Mouse (Mus musculus): ENCODE data around the gene Fcf1. TPM values are rescaled to one million over a fixed set of nuclear protein-coding genes. Genes with fewer than 3 reads are reported as not detected.

The Fcf1 gene
- polyA plus RNA-seq, 1 experiment from 2014 or later: 118 TPM

DNA sequence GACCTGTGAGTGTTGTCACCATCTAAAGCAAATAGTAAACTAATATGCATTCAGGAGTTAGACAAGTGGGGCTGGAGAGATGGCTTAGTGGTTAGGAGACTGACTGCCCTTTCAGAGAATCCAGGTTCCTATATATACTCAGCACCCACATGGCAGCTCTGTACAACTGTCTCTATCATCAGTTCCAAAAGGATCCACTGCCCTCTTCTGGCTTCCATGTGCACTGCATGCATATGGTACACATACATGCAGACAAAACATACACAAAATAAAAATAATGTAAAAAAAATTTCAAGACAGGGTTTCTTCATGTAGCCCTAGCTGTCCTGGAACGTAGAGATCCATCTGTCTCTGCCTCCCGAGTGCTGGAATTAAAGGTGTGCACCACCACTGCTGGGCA, 62.0 kb downstream of the Fcf1 start:
- peaks cover 8% of the 10 kb centered on the region; the same call in 1 of the 2 replicates for H3K9me3 ChIP-seq
- 96% methylated on average over 2 of the region's 2 CpGs for WGBS
- H3K9ac ChIP-seq: no peak overlapping the region
- no peaks in the 10 kb centered on the region for H3K27me3 ChIP-seq
- peaks cover 31% of the 10 kb centered on the region for H3K36me3 ChIP-seq
- ATAC-seq (ENCODE audit: low read depth): no peak
- no peak overlapping the region for H3K4me2 ChIP-seq
- H3K27ac ChIP-seq (replicated peaks): no peak overlapping the region
- no peak overlapping the region for H3K4me3 ChIP-seq
- H3K4me1 ChIP-seq (replicated peaks): no peaks in the 10 kb centered on the region

Other genes with a start within 250 kb of the Fcf1 start
- 74.9 and 77.8 TPM in 2 replicates for gene Npc2, start 197.7 kb upstream of the Fcf1 start, polyA plus RNA-seq (2015; fragmentation: Nextera tagmentation; extraction: Ambion mirVana)
- 148 and 154 TPM in 2 replicates for gene Isca2, start 197.6 kb upstream of the Fcf1 start, polyA plus RNA-seq (2015; fragmentation: Nextera tagmentation; extraction: Ambion mirVana)
- gene Ltbp2, start 94.4 kb upstream of the Fcf1 start, polyA plus RNA-seq (2015; fragmentation: Nextera tagmentation; extraction: Ambion mirVana): 0.08 and 0.21 TPM in 2 replicates
- 26.2 and 28.5 TPM in 2 replicates for gene Arel1, start within 50 bp of the Fcf1 start, polyA plus RNA-seq (2015; fragmentation: Nextera tagmentation; extraction: Ambion mirVana)
- 36.8 and 40.2 TPM in 2 replicates for gene Ylpm1, start 25.4 kb downstream of the Fcf1 start, polyA plus RNA-seq (2015; fragmentation: Nextera tagmentation; extraction: Ambion mirVana)
- 3.9 and 5.4 TPM in 2 replicates for gene Prox2, start 139.9 kb downstream of the Fcf1 start, polyA plus RNA-seq (2015; fragmentation: Nextera tagmentation; extraction: Ambion mirVana)
- gene Dlst, start 139.9 kb downstream of the Fcf1 start, polyA plus RNA-seq (2015; fragmentation: Nextera tagmentation; extraction: Ambion mirVana): 108 and 116 TPM in 2 replicates
- gene Rps6kl1, start 180.4 kb downstream of the Fcf1 start, polyA plus RNA-seq (2015; fragmentation: Nextera tagmentation; extraction: Ambion mirVana): 24.0 and 28.7 TPM in 2 replicates
- 11.6 and 12.6 TPM in 2 replicates for gene Pgf, start 206.9 kb downstream of the Fcf1 start, polyA plus RNA-seq (2015; fragmentation: Nextera tagmentation; extraction: Ambion mirVana)
- gene Eif2b2, start 248.6 kb downstream of the Fcf1 start, polyA plus RNA-seq (2015; fragmentation: Nextera tagmentation; extraction: Ambion mirVana): 85.5 and 85.6 TPM in 2 replicates